Mouse (Mus musculus) C2C12 (cell line): ENCODE results near the gene Fry. TPM values are rescaled to one million over a fixed set of nuclear protein-coding genes. Genes with fewer than 3 reads are reported as not detected.

Experiments
- H3K27me3 ChIP-seq: one replicate; pipeline ENCODE4 v1.6.1; 2011; ENCODE audit not compliant: control insufficient read depth, insufficient read depth, insufficient read length
- H3K36me3 ChIP-seq: one replicate; pipeline ENCODE4 v1.6.1; 2011; ENCODE audit not compliant: control insufficient read depth, insufficient read depth
- H3K4me3 ChIP-seq: one replicate; pipeline ENCODE4 v1.5.1; 2011; ENCODE audit warnings: mild to moderate bottlenecking, control low read depth; ENCODE audit not compliant: poor library complexity, insufficient read depth, severe bottlenecking
- H3K79me2 ChIP-seq: one replicate; pipeline ENCODE4 v1.6.1; 2011; ENCODE audit not compliant: control insufficient read depth, insufficient read depth
- H3K79me3 ChIP-seq: one replicate; pipeline ENCODE4 v1.6.1; 2011; ENCODE audit warnings: low read depth, control low read depth
- H3ac ChIP-seq: one replicate; pipeline ENCODE3; 2011; ENCODE audit warnings: low read depth; ENCODE audit not compliant: control insufficient read depth, insufficient read length
- CEBPB ChIP-seq: IDR thresholded peaks from one replicate; pipeline ENCODE4 v1.6.1; 2011; ENCODE audit warnings: low read depth, mild to moderate bottlenecking, control low read depth, moderate library complexity
- CTCF ChIP-seq: IDR thresholded peaks from one replicate; pipeline ENCODE4 v1.5.1; 2011; ENCODE audit not compliant: control insufficient read depth, insufficient read depth, insufficient read length
- FOSL1 ChIP-seq: IDR thresholded peaks from one replicate; pipeline ENCODE4 v1.8.0; 2011; ENCODE audit warnings: mild to moderate bottlenecking, low read length; ENCODE audit not compliant: poor library complexity, insufficient read depth, severe bottlenecking
- MAX ChIP-seq: IDR thresholded peaks from one replicate; pipeline ENCODE4 v1.6.1; 2011; ENCODE audit warnings: mild to moderate bottlenecking, control low read depth
- MYOD1 ChIP-seq: IDR thresholded peaks from one replicate; pipeline ENCODE4 v1.6.1; 2011; ENCODE audit warnings: low read depth; ENCODE audit not compliant: control insufficient read depth, insufficient read length
- MYOG ChIP-seq: IDR thresholded peaks from one replicate; pipeline ENCODE4 v1.6.1; 2011; ENCODE audit not compliant: control insufficient read depth, insufficient read length; ENCODE audit errors: extremely low read depth
- USF1 ChIP-seq: IDR thresholded peaks from one replicate; pipeline ENCODE4 v1.6.1; 2011; ENCODE audit warnings: low read depth, mild to moderate bottlenecking, control low read depth, moderate library complexity
- polyA plus RNA-seq: library from polyadenylated mRNA; unstranded; fragments of >200 nt; fragmentation: generic; extraction: Trizol; gene quantifications from one replicate; pipeline ENCODE4 v1.2.1, GENCODE M21; 2012; ENCODE audit warnings: missing spikeins

Fry gene
- polyA plus RNA-seq, 1 experiment, result 0.25 TPM

DNA sequence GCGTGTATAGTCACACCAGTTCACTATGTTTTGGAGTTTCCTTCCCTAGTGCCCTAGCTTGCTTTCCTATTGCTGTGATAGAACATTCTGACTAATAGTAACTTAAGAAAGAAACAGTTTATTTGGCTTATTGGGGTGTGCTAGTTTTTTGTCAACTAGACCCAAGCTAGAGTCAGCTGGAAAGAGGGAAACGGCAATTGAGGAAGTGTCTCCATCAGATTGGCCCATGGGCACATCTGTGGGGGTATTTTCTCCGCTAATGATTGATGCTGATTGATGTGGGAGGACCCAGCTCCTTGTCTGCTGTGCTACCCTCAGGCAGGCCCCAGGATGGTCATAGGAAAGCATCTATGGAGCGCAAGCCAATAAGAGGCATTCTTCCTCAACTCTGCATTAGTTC, 3.6 kb downstream of the Fry start:
- no peak overlapping the region for H3K4me3 ChIP-seq
- no peaks in the 10 kb centered on the region for H3K79me2 ChIP-seq
- H3K79me3 ChIP-seq, result no peaks in the 10 kb centered on the region
- TF ChIP-seq MYOD1, result no peak
- TF ChIP-seq MAX, result no peak
- no peak for TF ChIP-seq CEBPB
- no peak for TF ChIP-seq FOSL1
- TF ChIP-seq USF1, result no peak
- no peak for TF ChIP-seq CTCF
- no peak for TF ChIP-seq MYOG
- no peaks in the 10 kb centered on the region for H3K36me3 ChIP-seq
- no peak overlapping the region for H3ac ChIP-seq
- no peaks in the 10 kb centered on the region for H3K27me3 ChIP-seq

DNA sequence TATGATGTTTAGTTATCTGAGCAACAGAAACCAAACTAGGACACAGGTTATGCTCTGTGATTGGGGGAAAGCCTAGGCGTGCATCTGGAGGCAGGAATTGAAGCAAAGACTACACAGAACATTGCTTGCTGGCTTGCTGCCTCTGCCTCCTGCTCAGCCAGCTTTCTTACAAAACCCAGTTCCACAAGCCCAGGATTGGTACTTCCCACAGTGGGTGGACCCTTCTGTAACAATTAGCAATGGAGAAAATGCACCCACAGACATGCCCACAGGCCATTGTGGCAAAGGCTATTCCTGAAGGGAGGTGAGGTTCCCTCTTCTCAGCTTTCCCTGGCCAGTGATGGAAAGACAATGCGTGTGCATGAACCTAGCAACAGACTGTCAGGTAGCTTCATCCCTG, 4.1 kb downstream of the Fry start:
- Histone ChIP-seq H3K36me3 (no peaks in the 10 kb centered on the region), H3K27me3 (no peaks in the 10 kb centered on the region), H3K79me2 (no peaks in the 10 kb centered on the region), H3ac (no peak overlapping the region), H3K4me3 (no peak overlapping the region), H3K79me3 (no peaks in the 10 kb centered on the region)
- TF ChIP-seq MYOG (no peak), CEBPB (no peak), MYOD1 (no peak), MAX (no peak), CTCF (no peak), USF1 (no peak), FOSL1 (no peak)

GRCm38 (mm10) chr5:150125920-150126319, 7.5 kb downstream of the Fry start:
- no peaks in the 10 kb centered on the region for H3K79me2 ChIP-seq
- no peaks in the 10 kb centered on the region for H3K79me3 ChIP-seq
- peak; percentile 42 for TF ChIP-seq MYOD1
- TF ChIP-seq USF1, result no peak
- no peak overlapping the region for H3K4me3 ChIP-seq
- H3K36me3 ChIP-seq, result no peaks in the 10 kb centered on the region
- H3K27me3 ChIP-seq, result no peaks in the 10 kb centered on the region
- no peak overlapping the region for H3ac ChIP-seq

DNA sequence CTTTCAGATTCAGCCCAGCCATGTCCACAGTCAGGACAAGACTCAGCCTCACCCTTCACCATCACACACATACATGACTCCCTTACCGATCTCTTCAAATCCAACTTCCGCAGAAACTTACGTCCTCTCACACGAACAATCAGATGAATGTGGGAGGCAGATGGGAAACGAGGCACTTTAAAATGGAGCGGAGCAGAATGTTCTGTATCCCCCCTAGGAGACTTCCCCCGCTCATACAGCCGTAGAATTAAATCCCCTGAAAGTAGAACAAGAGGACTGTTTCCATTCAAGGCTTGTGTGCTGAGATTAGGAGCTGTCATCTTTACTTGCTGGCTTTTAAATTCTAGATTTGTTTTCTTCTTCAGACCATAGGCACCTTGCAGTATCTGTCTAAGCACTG, 10.0 kb downstream of the Fry start:
- TF ChIP-seq MYOG (no peak), MAX (no peak), CTCF (no peak), MYOD1 (no peak), FOSL1 (no peak), CEBPB (no peak), USF1 (no peak)
- H3K27me3 ChIP-seq, result no peaks in the 10 kb centered on the region
- H3ac ChIP-seq, result no peak overlapping the region
- no peaks in the 10 kb centered on the region for H3K79me2 ChIP-seq
- H3K79me3 ChIP-seq, result no peaks in the 10 kb centered on the region
- no peaks in the 10 kb centered on the region for H3K36me3 ChIP-seq
- H3K4me3 ChIP-seq, result no peak overlapping the region

DNA sequence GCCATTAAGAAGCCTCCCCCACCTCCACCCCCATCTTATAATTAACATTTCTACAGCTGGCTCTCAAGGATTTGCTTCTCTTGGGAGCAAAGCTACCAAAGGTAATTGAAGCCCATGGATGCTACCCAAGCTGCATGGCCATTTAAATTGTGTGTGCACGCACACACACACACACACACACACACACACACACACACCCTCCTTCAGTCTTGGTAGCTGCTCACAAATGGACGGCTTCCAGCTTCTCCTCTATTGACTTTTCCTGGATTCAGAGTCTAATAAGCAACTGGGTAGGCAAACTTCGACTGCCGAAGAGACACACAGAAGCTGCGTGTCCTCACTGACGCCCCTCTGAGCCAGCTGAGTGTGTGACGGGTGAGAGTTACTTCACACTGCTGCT, 11.7 kb downstream of the Fry start:
- no peak overlapping the region for H3K4me3 ChIP-seq
- H3K27me3 ChIP-seq, result no peaks in the 10 kb centered on the region
- no peaks in the 10 kb centered on the region for H3K79me2 ChIP-seq
- no peaks in the 10 kb centered on the region for H3K79me3 ChIP-seq
- no peaks in the 10 kb centered on the region for H3K36me3 ChIP-seq
- H3ac ChIP-seq, result no peak overlapping the region
- TF ChIP-seq MYOG (no peak), MYOD1 (no peak), MAX (no peak), FOSL1 (no peak), CTCF (no peak), USF1 (no peak), CEBPB (no peak)

- Histone ChIP-seq H3K4me3 (no peak overlapping the region), H3K27me3 (no peaks in the 10 kb centered on the region), H3K79me3 (no peaks in the 10 kb centered on the region), H3K79me2 (no peaks in the 10 kb centered on the region), H3K36me3 (no peaks in the 10 kb centered on the region), H3ac (no peak overlapping the region)
- TF ChIP-seq MAX (no peak), USF1 (no peak), MYOD1 (no peak), MYOG (no peak), CEBPB (no peak), FOSL1 (no peak), CTCF (no peak)
These were observed 12.7 kb downstream of the Fry start for GRCm38 (mm10) chr5:150131166-150131565.
